Mouse (Mus musculus) spleen, adult 2 months (tissue): ENCODE measurements around the gene Gm20388. TPM values are rescaled to one million over a fixed set of nuclear protein-coding genes. Genes with fewer than 3 reads are reported as not detected.

Source experiments
- DNase-seq, 2 experiments: peaks; one replicate each; pipeline versions ENCODE4 v3.0.0 to v3.0.0-alpha.2; 2012 to 2021; ENCODE audit warnings: low spot score in 2 of 2, low read depth in 1 of 2
- H3K27ac ChIP-seq: fragments of 200-500 bp; 2 replicates; pipeline ENCODE4 v1.5.1; 2012; ENCODE audit warnings: low read length, inconsistent platforms; ENCODE audit not compliant: insufficient read depth
- H3K27me3 ChIP-seq: fragments of 200-500 bp; 2 replicates; pipeline ENCODE4 v1.6.1; 2012; ENCODE audit warnings: mild to moderate bottlenecking, moderate library complexity, low read length, inconsistent platforms; ENCODE audit not compliant: control insufficient read depth, insufficient read depth
- H3K36me3 ChIP-seq: fragments of 200-500 bp; 2 replicates; pipeline ENCODE4 v1.6.1; 2012; ENCODE audit warnings: mild to moderate bottlenecking, low read length, inconsistent platforms; ENCODE audit not compliant: control insufficient read depth, insufficient read depth
- H3K4me1 ChIP-seq: fragments of 200-500 bp; 2 replicates; pipeline ENCODE4 v1.6.1; 2011; ENCODE audit warnings: inconsistent platforms; ENCODE audit not compliant: control insufficient read depth, insufficient read depth, insufficient read length
- H3K4me3 ChIP-seq: fragments of 200-500 bp; 2 replicates; pipeline ENCODE4 v1.5.1; 2011; ENCODE audit warnings: mild to moderate bottlenecking, inconsistent platforms; ENCODE audit not compliant: insufficient read depth, insufficient read length; ENCODE audit errors: extremely low read depth
- CTCF ChIP-seq: fragments of 200-500 bp; IDR thresholded peaks from 2 replicates; pipeline ENCODE4 v1.5.1; 2011; ENCODE audit warnings: mild to moderate bottlenecking, inconsistent platforms; ENCODE audit not compliant: insufficient read depth, insufficient read length, insufficient replicate concordance; ENCODE audit errors: extremely low read depth
- POLR2A ChIP-seq: fragments of 200-500 bp; IDR thresholded peaks from 2 replicates; pipeline ENCODE4 v1.6.1; 2011; ENCODE audit warnings: low read depth, low read length, inconsistent platforms
- WGBS: fragments of 180-500 bp; shearing (Covaris S2); methylation state at CpG from one replicate; pipeline ENCODE4 v1.1.7; 2018; 5-methylcytosine and 5-hydroxymethylcytosine counted together
- polyA plus RNA-seq: library from polyadenylated mRNA; depleted of rRNA; stranded (reverse); fragments of >200 nt; gene quantifications from 2 replicates; pipeline ENCODE4 v1.2.3, GENCODE M21; 2012

Gene Gm20388
- polyA plus RNA-seq, 1 experiment, result 26.1 TPM

- no peak for TF ChIP-seq POLR2A
- no peak for TF ChIP-seq CTCF
- H3K27me3 ChIP-seq, result no peaks in the 10 kb centered on the region
- H3K27ac ChIP-seq, result no peak overlapping the region
- no peaks in the 10 kb centered on the region for H3K36me3 ChIP-seq
- no peak for DNase-seq
- H3K4me1 ChIP-seq, result peaks cover 39% of the 10 kb centered on the region
- no peak overlapping the region for H3K4me3 ChIP-seq
- 53% methylated on average over 3 of the region's 3 CpGs for WGBS
Measured at GRCm38 (mm10) chr8:123005328-123005727, 3094.7 kb downstream of the Gm20388 start.

DNA sequence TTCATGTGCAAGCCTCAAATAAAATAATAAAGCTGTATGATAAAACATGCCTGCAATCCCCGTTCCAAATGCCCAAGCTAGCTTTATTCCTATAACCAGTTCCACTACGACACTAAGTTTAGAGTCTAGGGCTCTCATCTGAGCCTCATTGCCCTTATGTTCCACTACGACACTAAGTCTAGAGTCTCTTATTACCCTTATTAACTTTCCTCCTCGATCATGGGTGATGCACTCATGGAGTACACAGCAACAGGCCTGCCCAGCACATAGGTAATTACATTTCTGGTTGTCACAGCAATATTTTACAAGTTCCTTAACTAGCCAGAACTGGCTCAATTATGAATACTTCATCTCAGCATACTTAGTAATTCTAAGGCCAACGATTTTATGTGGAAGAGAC is 3095.2 kb downstream of the Gm20388 start:
- TF ChIP-seq CTCF (no peak), POLR2A (no peak)
- no peak for DNase-seq
- 77% methylated on average over 5 of the region's 5 CpGs for WGBS
- no peak overlapping the region for H3K4me3 ChIP-seq
- H3K4me1 ChIP-seq, result peaks cover 41% of the 10 kb centered on the region
- H3K27ac ChIP-seq, result no peak overlapping the region
- H3K36me3 ChIP-seq, result no peaks in the 10 kb centered on the region
- no peaks in the 10 kb centered on the region for H3K27me3 ChIP-seq

GRCm38 (mm10) chr8:123011321-123011720 is 3100.7 kb downstream of the Gm20388 start:
- no peak for TF ChIP-seq CTCF
- no peak for TF ChIP-seq POLR2A
- H3K4me3 ChIP-seq, result no peak overlapping the region
- H3K27me3 ChIP-seq, result no peaks in the 10 kb centered on the region
- DNase-seq, result no peak
- no peak overlapping the region for H3K27ac ChIP-seq
- H3K4me1 ChIP-seq, result peaks cover 18% of the 10 kb centered on the region
- no peaks in the 10 kb centered on the region for H3K36me3 ChIP-seq

- Histone ChIP-seq H3K27ac (peak overlapping the region; percentile 4; the same call in 1 of the 2 replicates), H3K4me1 (peaks cover 27% of the 10 kb centered on the region), H3K4me3 (no peak overlapping the region), H3K36me3 (no peaks in the 10 kb centered on the region), H3K27me3 (no peaks in the 10 kb centered on the region)
- WGBS, result 65% methylated on average over 7 of the region's 7 CpGs
- TF ChIP-seq CTCF, result no peak
- no peak for TF ChIP-seq POLR2A
- DNase-seq, result no peak
Measured at GRCm38 (mm10) chr8:123014429-123014828, 3103.8 kb downstream of the Gm20388 start.

DNA sequence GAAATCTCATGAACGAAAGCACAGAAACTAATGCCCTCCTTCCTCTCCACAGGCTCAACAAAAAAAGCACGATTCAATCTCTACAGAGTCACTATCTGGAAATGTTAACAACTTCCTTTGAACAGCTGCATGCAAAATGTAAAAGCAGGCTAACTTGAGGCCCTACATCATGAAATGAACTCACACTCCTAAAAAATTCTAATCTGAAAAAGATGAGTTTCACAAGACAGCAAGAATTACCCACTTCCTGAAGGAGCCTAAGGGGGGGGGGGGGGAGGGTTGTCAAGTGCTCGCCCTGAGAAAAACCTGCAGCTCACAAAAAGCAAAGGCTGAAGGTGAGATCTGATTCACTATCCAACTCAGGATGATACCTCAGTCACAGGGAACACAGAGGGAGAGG is 3104.4 kb downstream of the Gm20388 start:
- Histone ChIP-seq H3K27me3 (no peaks in the 10 kb centered on the region), H3K27ac (no peak overlapping the region; the same call in 1 of the 2 replicates), H3K4me1 (peaks cover 25% of the 10 kb centered on the region), H3K36me3 (no peaks in the 10 kb centered on the region), H3K4me3 (no peak overlapping the region)
- DNase-seq, result no peak
- TF ChIP-seq POLR2A (no peak), CTCF (no peak)
- 8% methylated on average over 3 of the region's 3 CpGs for WGBS

- no peak overlapping the region for H3K27ac ChIP-seq
- DNase-seq, result no peak
- 98% methylated on average over 4 of the region's 4 CpGs for WGBS
Measured at GRCm38 (mm10) chr8:123017143-123017542, 3106.5 kb downstream of the Gm20388 start.

DNA sequence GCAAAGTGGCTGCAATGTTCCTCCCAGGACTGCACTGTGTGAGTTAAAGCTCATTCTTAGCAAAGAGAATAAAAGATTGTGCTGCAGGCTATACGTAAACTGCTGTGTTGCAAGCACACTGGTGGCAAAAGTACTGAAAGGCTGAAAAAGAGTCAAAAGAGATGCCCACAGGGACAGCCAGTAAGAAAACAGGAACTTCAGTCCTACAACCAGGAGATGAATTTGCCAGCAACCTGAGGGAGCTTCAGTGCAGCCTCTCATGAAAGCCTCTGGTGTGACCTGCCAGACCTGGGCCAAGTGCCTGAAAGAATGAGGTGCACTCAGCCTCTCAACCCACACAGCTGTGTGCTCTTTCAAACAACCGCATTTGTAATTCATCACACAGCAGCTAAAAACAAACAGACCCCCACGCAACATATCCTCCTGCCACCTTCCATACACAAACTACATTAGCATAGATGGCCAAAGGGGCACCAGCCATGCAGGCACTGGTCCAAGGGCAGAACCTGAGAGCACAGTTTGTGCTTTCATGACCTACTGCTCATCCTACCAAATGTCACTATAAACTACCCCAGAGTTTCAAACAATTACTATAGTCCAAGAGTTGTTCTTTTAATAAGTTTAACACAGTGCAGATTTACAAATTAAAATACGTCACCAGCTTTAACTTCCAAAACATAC is 3108.0 kb downstream of the Gm20388 start:
- WGBS, result 74% methylated on average over 4 of the region's 4 CpGs
- TF ChIP-seq POLR2A (no peak), CTCF (no peak)

More at GRCm38 (mm10) chr8:123017143-123017542, 3106.5 kb downstream of the Gm20388 start:
- H3K4me1 ChIP-seq, result peaks cover 35% of the 10 kb centered on the region
- H3K36me3 ChIP-seq, result no peaks in the 10 kb centered on the region
- TF ChIP-seq POLR2A (no peak), CTCF (no peak)
- no peak overlapping the region for H3K4me3 ChIP-seq
- H3K27me3 ChIP-seq, result no peaks in the 10 kb centered on the region

More for the DNA sequence above, 3108.0 kb downstream of the Gm20388 start:
- no peaks in the 10 kb centered on the region for H3K36me3 ChIP-seq
- no peak overlapping the region for H3K27ac ChIP-seq
- DNase-seq, result no peak
- no peaks in the 10 kb centered on the region for H3K27me3 ChIP-seq
- peaks cover 35% of the 10 kb centered on the region for H3K4me1 ChIP-seq
- no peak overlapping the region for H3K4me3 ChIP-seq
